Mouse (Mus musculus) layer of hippocampus, adult 2 months (tissue): ENCODE measurements around the gene Cyp2c67. TPM values are rescaled to one million over a fixed set of nuclear protein-coding genes. Genes with fewer than 3 reads are reported as not detected.
"Not testable (repeated sequence)": the region's sequence is repeated elsewhere in the genome, so short reads cannot be mapped to it uniquely, and the experiment has no call there.

Source experiments
- DNase-seq, 2 experiments: peaks; one replicate each; pipeline ENCODE4 v3.0.0; 2022; ENCODE audit warnings: low spot score in 2 of 2
- H3K27ac ChIP-seq: fragments of 200-600 bp; 2 replicates; pipeline ENCODE4 v1.8.1; 2022
- H3K4me3 ChIP-seq: fragments of 200-600 bp; 2 replicates; pipeline ENCODE4 v1.8.1; 2022; ENCODE audit warnings: mild to moderate bottlenecking
- CTCF ChIP-seq: fragments of 200-600 bp; conservative IDR thresholded peaks from 2 replicates; pipeline ENCODE4 v1.8.1; 2022; ENCODE audit warnings: antibody characterized with exemption, mild to moderate bottlenecking, moderate library complexity
- long read RNA-seq, 2 experiments: library from polyadenylated mRNA; stranded (forward); transcript quantifications; one replicate each; pipeline ENCODE4 v2.0.0; 2021; ENCODE audit warnings: borderline mapping rate in 2 of 2
- total RNA-seq, 2 experiments: library from RNA; stranded (reverse); gene quantifications; 2 replicates each; pipeline ENCODE4 v1.2.3; 2021

The Cyp2c67 gene
- not detected for total RNA-seq
- long read RNA-seq, experiment 1 = 0 reads
- long read RNA-seq, experiment 2 = 0 reads

- Histone ChIP-seq H3K4me3 (no peak within 1 kb of the TSS), H3K27ac (no peak within 1 kb of the TSS)
- no peak for TF ChIP-seq CTCF
- DNase-seq = no peak
Observed at GRCm38 (mm10) chr19:39648938-39649337, at the start of gene Cyp2c67. TSS of gene Cyp2c67 (minus strand) at chr19:39649051.

- not testable (repeated sequence) for H3K4me3 ChIP-seq, H3K27ac ChIP-seq, DNase-seq
Observed at GRCm38 (mm10) chr19:39665650-39666049, 16.8 kb upstream of the Cyp2c67 start.

DNA sequence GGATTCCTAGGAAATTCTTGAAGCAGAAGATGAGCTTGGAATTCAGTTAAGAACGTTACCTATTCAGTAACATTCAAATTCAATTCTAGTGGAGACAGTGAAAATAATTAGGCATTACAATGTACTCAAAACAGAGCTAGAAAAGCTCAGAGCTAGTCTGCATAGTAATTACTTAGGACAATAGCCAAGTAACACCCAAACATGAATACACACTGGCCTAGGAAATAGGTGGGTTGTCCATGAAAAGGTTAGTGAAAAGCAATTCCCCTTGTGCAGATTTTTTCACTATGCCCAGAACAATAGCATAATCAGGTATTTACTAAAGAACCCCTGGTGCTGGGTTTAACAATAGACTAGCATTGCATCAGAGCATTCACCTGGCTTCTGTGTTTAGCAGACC lies 3.5 kb upstream of the Cyp2c67 start:
- no peak overlapping the region for H3K27ac ChIP-seq
- TF ChIP-seq CTCF = no peak
- H3K4me3 ChIP-seq = no peak overlapping the region
- no peak for DNase-seq

DNA sequence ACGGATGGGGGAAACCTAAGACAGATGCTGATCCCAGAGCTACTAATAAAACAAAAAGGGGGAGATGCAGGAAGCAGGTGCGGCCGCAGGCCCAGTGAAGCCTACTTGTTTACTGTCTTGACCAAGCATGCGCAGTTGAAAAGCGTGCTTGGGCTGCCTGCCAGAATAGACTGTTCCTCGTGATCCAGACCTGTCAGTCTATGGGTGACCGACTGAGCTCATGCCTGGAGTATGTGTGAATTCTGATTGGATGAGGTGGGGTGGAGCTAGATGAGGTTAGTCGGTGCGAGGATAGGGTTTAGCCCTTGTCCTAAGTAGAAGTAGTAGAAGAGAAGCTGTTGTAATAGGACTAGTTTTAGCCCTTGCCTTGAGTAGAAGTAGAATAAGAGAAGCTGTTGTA lies 1.3 kb downstream of the Cyp2c67 start:
- TF ChIP-seq CTCF = no peak
- H3K27ac ChIP-seq = no peak overlapping the region
- no peak for DNase-seq
- H3K4me3 ChIP-seq = no peak overlapping the region

DNA sequence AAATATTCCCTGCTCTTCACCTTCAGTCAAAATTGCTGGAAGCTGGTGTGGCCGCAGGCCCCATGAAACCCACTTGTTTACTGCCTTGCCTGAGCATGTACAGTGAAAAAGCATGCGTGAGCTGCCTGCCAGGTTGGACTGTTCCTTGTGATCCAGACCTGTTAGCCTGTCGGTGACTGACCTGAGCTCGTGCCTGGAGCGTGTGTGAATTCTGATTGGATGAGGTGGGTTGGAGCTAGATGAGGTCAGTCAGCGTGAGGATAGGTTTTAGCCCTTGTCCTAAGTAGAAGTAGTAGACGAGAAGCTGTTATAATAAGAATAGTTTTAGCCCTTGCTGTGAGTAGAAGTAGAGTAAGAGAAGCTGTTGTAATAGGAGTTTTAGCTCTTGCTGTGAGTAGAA lies 4.3 kb downstream of the Cyp2c67 start:
- H3K27ac ChIP-seq, DNase-seq, H3K4me3 ChIP-seq: not testable (repeated sequence)

Other genes starting within 250 kb of the Cyp2c67 start
- not detected for gene Cyp2c38, start 186.0 kb downstream of the Cyp2c67 start, total RNA-seq
- gene Cyp2c39, start 138.2 kb downstream of the Cyp2c67 start, total RNA-seq = not detected
- gene Cyp2c68, start 92.0 kb upstream of the Cyp2c67 start, total RNA-seq = not detected
- gene Cyp2c40, start 163.8 kb upstream of the Cyp2c67 start, total RNA-seq = not detected
- not detected for gene Cyp2c69, start 237.7 kb upstream of the Cyp2c67 start, total RNA-seq